Mouse (Mus musculus): Measurements from ENCODE around the gene Pgm1. TPM values are rescaled to one million over a fixed set of nuclear protein-coding genes. Genes with fewer than 3 reads are reported as not detected.

Gene Pgm1
- 57.9 TPM for polyA plus RNA-seq (2015; fragmentation: Illumina TruSeq; extraction: RNeasy Lipid Tissue Mini Kit (QIAGEN cat#74804); ENCODE audit: low read depth, low replicate concordance)

GRCm38 (mm10) chr4:99929149-99929612 lies at the start of gene Pgm1:
Gene Pgm1 (plus strand): TSS chr4:99929414.

GRCm38 (mm10) chr4:99929613-99930517 lies 651 bp downstream of the Pgm1 start, which contains the start of gene Itgb3bp:
Gene Itgb3bp (minus strand): TSS chr4:99929813.

Other genes with a start within 250 kb of the Pgm1 start
- 12.3 TPM for gene Alg6, start 213.8 kb upstream of the Pgm1 start, polyA plus RNA-seq (2015; fragmentation: Illumina TruSeq; extraction: RNeasy Lipid Tissue Mini Kit (QIAGEN cat#74804); ENCODE audit: low read depth, low replicate concordance)
- gene Efcab7, start 100.2 kb upstream of the Pgm1 start, polyA plus RNA-seq (2015; fragmentation: Illumina TruSeq; extraction: RNeasy Lipid Tissue Mini Kit (QIAGEN cat#74804); ENCODE audit: low read depth, low replicate concordance): 6.6 TPM
- 8.9 TPM for gene Itgb3bp, start 399 bp downstream of the Pgm1 start, polyA plus RNA-seq (2015; fragmentation: Illumina TruSeq; extraction: RNeasy Lipid Tissue Mini Kit (QIAGEN cat#74804); ENCODE audit: low read depth, low replicate concordance)
- 0.82 TPM for gene Ror1, start 166.4 kb downstream of the Pgm1 start, polyA plus RNA-seq (2015; fragmentation: Illumina TruSeq; extraction: RNeasy Lipid Tissue Mini Kit (QIAGEN cat#74804); ENCODE audit: low read depth, low replicate concordance)

All from brain, adult 10 weeks (tissue).